Mouse (Mus musculus) c-Kit-positive CD71-negative TER-119-negative erythroid progenitor cells, embryonic 14.5 days (primary cell): ENCODE measurements around the gene Scnn1b.

Source experiments
- DNase-seq: peaks from one replicate; pipeline ENCODE4 v3.0.0-alpha.2; 2013; ENCODE audit warnings: low read depth

Gene Scnn1b

DNA sequence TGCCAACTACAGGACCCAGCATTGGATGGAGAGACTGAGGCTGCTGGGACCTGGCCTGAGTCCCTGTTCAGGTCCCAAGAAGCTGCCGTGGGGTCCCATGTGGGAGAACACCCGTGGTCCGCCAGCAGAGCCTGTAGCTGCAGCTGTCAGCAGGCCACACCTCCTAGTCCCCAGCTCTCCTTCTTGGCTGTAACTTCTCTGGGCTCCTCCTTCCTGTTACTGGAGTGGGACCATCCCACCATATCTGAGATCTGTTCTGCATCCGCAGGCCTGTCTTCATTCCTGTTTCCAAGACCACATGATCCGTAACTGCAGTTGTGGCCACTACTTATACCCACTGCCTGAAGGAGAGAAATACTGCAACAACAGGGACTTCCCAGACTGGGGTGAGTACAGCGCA is 49.1 kb downstream of the Scnn1b start:
- no peak for DNase-seq

DNA sequence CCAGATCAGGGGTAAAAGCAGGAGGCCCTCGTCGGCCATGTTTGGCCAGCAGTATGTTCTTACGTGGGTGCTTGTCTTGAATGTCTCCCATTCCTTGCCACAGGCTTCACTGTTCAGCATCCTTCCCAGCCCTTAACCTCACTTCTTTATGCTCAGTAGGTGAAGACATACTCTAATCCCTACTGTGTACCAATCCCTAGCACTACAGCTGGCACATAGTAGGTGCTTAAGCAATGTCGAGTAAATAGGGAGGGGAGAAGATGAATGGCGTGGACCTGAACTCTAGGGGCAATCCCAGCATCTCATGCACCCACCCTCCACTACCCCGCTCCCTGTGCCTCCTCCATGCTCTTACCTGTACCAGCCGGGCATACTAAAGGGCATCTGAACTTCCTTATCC is 59.5 kb downstream of the Scnn1b start:
- no peak for DNase-seq

DNA sequence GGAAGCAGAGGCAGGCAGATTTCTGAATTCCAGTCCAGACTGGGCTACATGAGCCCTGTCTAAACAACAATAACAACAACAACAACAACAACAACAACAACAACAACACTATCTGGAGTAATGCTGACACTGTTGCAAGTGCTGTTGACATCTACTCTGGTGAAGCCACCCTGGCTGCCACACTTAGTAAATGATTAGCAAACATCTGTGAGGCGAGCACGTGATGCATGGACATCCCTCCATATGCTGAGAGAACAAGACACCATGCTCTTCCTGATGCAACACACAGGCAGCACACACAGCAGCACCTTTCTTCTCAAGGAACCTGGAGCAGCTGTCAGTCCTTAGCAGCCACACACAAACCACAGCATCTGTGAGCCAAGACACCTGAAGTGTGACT is 63.0 kb downstream of the Scnn1b start:
- DNase-seq = no peak

- DNase-seq = no peak
Observed at GRCm38 (mm10) chr7:121931246-121931645, 66.4 kb downstream of the Scnn1b start.

DNA sequence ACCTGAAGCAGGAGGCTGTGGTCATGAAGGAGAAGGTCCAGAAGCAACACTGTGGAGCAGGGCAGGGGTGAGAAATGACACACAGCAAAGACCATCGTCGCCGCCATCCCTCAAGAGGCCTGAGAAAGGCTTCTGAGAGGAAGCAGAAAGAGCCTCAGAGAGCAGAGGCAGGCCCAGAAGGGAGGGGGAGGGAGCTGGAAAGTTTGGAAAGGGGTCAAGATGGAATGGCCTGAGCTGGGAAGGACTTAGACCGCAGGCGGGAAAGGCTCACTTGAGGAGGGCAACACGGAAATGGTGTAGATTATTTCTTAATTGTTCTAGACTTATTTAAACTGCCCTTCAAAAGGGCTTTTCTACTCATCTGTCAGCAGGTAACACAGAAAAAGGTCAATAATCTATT is 68.8 kb downstream of the Scnn1b start:
- DNase-seq = no peak

- no peak for DNase-seq
Observed at GRCm38 (mm10) chr7:121934346-121934745, 69.5 kb downstream of the Scnn1b start.

DNA sequence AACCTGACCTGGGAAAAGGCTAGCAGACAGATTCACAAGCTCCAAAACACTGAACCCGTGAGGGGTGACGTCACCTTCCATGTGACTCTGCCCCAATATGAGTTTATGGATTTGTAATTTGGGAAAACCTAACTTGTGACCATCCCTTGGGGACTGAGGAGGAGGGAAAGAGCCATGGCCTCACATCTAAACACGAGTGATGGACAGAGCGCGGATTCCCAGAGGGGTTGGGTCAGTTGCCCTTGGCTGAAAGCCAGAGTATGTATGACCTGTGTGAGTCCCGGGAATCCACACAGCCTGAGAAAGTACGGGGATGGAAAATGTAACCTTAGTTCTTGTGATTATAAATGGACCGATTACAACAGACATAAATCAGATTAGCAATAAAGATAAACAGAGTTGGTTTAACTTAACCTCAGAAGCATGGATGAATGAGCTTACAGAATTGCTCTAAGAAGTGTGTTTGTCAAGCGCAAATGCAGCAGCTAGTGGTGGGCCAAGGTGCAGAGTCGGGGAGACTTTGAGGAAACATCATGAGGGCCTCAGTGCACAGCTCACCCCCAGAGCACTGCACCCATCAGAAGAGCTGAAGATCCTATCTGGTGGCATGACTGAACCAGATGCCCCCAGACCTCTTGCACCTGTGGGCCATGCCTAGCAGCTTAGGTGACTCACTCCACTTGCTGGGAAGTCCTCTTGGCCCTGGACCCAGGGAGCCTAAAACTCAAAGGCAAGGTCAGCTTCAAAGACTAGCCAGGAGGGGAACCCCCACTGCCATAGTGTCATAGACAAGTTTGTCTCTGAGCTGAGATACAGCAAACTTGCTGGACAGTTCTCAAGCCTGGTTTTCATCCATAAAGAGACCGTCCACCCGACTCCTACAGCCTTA is 71.3 kb downstream of the Scnn1b start:
- DNase-seq = no peak

DNA sequence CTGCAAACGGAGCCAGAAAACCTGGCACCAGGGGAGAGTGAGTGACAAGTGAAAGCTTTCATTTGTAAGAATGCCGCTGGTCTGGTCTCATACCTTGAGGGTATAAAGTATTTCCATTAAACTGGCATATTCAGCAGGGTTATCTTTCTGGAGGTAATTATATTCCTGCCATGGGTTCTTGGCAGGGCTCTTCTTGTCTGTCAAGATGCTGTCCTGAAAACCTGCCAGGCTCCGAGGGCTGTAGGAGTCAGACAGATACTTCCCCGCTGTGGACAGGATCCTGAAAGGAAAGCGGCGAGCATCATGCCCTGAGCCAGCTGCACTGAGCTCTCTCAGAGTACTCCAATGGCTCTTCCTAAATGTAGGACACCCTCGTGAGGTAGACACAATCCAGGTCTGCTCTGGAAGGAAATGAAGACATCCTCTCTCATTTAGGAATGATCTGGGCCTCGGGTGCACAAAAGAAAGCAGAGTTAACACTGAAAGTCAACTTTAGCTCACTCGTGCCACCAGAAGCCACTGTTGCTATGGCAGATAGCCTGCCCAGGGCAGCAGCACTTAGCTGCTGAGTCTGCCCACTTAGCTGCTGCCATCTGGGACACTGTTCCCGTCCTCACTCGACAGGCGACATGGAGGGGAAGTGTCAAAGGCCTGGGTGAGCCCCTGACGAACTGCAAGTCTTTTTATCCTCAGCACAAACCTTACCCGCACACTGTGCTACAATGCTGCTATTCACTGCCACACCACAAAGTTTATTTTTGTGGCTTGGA is 72.2 kb downstream of the Scnn1b start:
- DNase-seq = no peak

DNA sequence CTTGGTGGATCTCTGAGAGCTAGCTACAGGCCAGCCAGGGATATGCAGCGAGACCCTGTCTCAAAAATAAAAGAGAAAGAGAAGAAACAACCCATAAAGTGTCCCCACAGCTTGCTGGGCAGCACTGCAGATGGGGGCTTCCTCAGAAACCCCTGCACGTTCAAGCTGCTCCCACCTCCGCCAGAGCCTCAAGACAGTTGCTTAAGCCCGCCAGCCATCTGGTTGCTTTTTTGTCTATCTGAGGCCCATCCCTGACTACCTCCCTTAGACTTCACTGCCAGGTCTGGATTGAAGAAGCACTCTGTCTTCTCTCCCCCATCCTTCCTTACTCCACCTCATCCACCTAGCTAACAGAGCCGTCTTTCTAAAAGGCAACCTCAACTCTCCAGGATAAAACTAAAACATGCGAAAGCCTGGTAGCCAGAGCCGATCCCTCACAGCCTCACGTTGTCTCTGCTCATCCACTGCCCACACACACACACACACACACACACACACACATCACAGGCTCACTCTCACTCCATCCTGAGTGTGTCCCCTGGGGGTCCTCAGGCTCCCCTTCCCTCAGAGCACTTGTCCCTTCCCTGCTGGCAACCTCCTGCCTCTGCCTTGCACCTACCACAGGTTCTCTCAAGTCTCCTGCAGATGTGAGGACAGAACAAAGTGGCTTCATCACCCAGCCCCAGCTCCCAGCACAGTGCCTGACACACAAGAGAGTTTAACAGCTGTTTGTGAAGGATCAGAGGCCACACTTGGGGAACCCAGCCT is 73.5 kb downstream of the Scnn1b start:
- no peak for DNase-seq

GRCm38 (mm10) chr7:121939244-121939643 is 74.4 kb downstream of the Scnn1b start:
- DNase-seq = no peak

- peak; percentile 2 for DNase-seq
Observed at GRCm38 (mm10) chr7:121939729-121940128, 74.9 kb downstream of the Scnn1b start.

DNA sequence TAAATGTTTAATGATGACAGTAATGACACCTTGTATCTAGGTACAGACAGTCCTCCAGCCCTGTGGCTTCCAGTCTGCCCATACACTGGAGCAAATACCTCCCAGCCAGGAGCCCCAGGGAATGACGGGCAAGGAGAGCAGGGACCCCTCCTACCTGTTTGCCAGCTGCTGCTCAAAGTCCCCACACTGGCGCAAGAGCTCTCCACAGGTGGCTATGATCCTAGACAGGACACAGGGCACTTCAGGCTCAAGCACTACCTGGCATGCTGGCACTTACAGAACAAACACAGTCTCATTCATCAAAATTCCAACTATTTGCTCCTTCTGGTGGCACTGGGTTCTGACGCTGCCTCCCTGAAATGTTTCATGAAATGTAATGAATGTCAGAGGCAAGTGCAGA is 76.2 kb downstream of the Scnn1b start:
- DNase-seq = no peak

GRCm38 (mm10) chr7:121941640-121942039 is 76.8 kb downstream of the Scnn1b start:
- no peak for DNase-seq

- no peak for DNase-seq
Observed at GRCm38 (mm10) chr7:121942371-121942770, 77.5 kb downstream of the Scnn1b start.

- no peak for DNase-seq
Observed at GRCm38 (mm10) chr7:121946196-121946595, 81.4 kb downstream of the Scnn1b start.

DNA sequence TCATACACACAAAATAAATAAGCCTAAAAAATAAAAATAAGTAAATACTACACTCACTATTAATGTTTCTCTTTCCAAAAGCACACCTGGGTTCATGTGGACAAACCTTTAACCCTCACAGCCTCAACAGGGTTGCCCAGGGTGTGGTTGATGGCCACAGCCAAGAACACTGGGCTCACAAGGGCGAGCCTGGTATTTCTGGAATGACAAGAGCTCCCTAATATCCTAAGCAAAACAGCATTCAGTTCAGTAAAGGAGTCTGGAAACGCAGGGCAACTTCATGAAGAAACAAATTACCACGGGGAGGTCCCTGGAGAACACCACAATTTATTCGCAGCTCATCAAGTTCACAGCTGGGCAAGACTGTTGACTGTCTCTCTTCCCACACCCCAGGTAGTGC is 82.7 kb downstream of the Scnn1b start:
- no peak for DNase-seq

DNA sequence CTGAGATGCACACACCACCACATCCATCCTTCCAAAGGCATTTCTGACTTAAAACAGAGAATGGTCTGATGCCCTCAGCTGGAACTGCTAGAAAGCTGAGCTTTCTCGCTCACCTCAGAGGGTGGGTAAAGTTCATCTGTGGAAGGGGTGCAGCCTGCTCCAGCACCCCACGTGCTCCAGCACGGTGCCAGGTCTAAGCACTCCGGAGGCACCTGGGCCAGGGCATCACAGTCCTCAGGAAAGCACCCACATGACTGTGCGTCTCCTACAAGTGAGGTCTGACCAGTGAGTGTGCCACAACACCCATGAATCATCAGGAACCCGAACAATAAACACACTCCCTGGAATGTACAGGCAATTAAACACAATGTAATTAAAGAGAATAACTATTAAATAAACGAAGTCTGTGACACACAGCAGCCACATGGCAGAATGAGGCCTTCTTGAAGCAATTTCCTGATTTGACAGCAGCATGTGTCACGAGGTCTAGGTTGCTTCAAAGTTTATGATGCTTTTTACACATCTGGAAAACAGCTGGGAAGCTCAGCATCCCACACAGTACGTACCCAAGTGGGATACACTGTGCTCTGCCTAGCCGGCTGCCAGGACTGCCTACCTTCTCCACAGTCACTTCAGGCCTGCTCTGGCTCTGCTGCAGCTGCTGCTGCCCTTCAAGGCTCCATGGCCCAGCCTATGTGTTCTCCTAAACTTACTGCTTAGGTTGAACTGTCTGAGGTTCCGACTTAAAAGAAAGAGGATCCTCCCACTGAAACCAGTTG is 90.2 kb downstream of the Scnn1b start:
- no peak for DNase-seq

DNA sequence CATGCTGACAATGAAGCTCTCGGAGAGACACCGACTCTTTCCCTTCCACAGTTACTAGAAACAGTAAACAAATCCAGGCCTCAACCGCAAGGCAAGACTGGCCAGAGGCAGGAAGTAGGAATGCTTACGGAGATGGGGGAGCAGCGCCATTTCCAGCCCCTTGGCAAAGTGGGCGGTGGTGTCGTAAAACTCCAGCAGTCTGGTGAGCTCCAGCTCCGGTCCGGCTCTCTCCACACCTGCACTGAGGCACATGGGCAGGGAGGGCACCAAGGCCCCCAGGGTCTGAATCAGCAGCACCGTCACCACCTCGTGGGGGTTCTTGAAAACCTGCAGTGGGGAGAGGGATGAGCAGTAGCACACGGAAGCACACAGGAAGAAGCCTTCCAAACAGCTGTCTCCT is 91.0 kb downstream of the Scnn1b start:
- no peak for DNase-seq

DNA sequence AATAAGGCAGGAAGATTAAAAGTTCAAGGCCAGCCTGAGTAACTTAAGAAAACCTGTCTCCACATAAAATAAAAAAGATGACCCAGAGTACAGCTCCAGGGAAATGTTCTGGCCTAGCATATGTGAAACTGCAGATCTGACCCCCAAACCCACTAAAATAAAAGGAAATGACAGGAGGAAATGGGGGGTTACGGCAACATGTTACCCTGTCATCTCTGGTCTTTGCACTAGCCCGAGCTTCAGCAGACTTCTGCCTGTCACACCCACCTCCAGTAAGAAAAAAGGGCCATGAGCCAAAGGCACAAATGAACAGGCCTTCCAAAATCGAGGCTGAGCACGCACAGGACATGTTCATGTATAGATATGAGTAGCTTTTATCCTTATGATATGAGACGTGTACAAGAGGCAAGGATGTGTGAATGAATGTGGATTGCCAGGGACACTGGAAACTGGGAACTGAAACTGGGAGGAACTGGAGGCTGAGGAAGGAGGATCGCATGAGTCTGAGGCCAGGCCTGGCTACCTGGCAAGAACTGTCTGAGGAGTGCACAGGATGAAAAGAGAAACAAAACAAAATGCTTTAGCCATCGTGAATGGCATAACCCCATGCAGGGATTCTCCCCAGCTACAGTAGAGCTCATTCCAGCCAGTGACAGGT is 97.2 kb downstream of the Scnn1b start:
- no peak for DNase-seq

DNA sequence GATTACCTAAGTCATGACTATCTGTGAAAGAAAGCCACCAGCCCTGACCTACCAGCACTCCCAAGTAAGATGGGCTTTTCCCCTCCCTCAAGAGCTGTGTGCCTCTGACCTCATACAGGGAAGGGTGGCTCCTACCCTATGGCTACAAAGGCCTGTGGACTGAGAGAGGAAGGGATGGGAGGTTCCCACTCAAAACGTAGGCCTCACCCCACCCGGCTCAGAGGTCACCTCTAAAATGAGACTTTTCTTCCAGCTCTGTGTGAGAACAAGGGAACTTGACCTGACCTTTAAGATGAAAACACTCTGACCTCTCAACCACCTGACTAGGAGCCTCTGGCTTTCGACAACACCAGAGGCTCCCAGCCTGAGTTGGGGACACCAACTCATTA is 97.7 kb downstream of the Scnn1b start:
- DNase-seq = no peak

DNA sequence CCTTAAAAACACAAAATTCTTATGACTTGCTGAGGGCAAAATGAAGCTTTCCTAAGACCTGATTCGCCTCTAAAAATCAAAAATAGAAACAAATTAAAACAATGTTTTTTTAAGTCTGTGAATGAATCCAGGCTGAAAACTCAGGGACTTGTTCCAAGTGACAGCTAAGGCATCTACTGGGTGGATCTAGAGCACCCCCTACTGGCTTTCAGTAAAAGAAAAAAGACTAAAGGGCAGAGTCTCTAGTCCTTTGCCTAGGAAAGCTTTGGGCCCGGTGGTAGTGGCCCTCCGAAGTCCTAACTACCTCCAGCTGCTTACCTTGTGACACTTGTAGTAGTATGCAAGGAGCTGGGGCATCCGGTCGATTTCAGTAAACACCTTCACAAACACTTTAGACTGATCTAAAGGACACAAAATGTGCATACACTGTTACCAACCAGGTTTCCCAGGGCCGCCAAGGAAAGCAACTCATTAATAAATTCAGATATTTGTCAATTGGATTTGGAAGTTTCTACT is 99.1 kb downstream of the Scnn1b start:
- peak; percentile 17 for DNase-seq
